Mouse (Mus musculus): ENCODE results near the gene Olfr311. TPM values are rescaled to one million over a fixed set of nuclear protein-coding genes. Genes with fewer than 3 reads are reported as not detected.
"Not testable (repeated sequence)": the region's sequence is repeated elsewhere in the genome, so short reads cannot be mapped to it uniquely, and the experiment has no call there.

Gene Olfr311
- not detected in 2 replicates for total RNA-seq (2017)

- ATAC-seq (replicated peaks in 1 of 2; ENCODE audit: insufficient read depth in 1 of 2, low FRiP score in 2 of 2, low TSS enrichment in 1 of 2, low read depth in 1 of 2, poor library complexity in 2 of 2, severe bottlenecking in 2 of 2), result not testable (repeated sequence)
Observed at GRCm38 (mm10) chr11:58838951-58839350, at the start of gene Olfr311. Olfr311 (plus strand) TSS chr11:58839251.

GRCm38 (mm10) chr11:58789532-58789931, 49.5 kb upstream of the Olfr311 start:
- no peak for ATAC-seq (replicated peaks in 1 of 2; ENCODE audit: insufficient read depth in 1 of 2, low FRiP score in 2 of 2, low TSS enrichment in 1 of 2, low read depth in 1 of 2, poor library complexity in 2 of 2, severe bottlenecking in 2 of 2)

- ATAC-seq (replicated peaks in 1 of 2; ENCODE audit: insufficient read depth in 1 of 2, low FRiP score in 2 of 2, low TSS enrichment in 1 of 2, low read depth in 1 of 2, poor library complexity in 2 of 2, severe bottlenecking in 2 of 2), result no peak
Observed at GRCm38 (mm10) chr11:58790053-58790452, 49.0 kb upstream of the Olfr311 start.

- ATAC-seq (replicated peaks in 1 of 2; ENCODE audit: insufficient read depth in 1 of 2, low FRiP score in 2 of 2, low TSS enrichment in 1 of 2, low read depth in 1 of 2, poor library complexity in 2 of 2, severe bottlenecking in 2 of 2), result no peak
Observed at GRCm38 (mm10) chr11:58790646-58791045, 48.4 kb upstream of the Olfr311 start.

- no peak for ATAC-seq (replicated peaks in 1 of 2; ENCODE audit: insufficient read depth in 1 of 2, low FRiP score in 2 of 2, low TSS enrichment in 1 of 2, low read depth in 1 of 2, poor library complexity in 2 of 2, severe bottlenecking in 2 of 2)
Observed at GRCm38 (mm10) chr11:58795856-58796255, 43.2 kb upstream of the Olfr311 start.

- no peak for ATAC-seq (replicated peaks in 1 of 2; ENCODE audit: insufficient read depth in 1 of 2, low FRiP score in 2 of 2, low TSS enrichment in 1 of 2, low read depth in 1 of 2, poor library complexity in 2 of 2, severe bottlenecking in 2 of 2)
Observed at GRCm38 (mm10) chr11:58796850-58797249, 42.2 kb upstream of the Olfr311 start.

- no peak for ATAC-seq (replicated peaks in 1 of 2; ENCODE audit: insufficient read depth in 1 of 2, low FRiP score in 2 of 2, low TSS enrichment in 1 of 2, low read depth in 1 of 2, poor library complexity in 2 of 2, severe bottlenecking in 2 of 2)
Observed at GRCm38 (mm10) chr11:58799747-58800146, 39.3 kb upstream of the Olfr311 start.

GRCm38 (mm10) chr11:58801558-58802228, 37.4 kb upstream of the Olfr311 start, which contains the start of gene Fam183b:
Fam183b (minus strand) TSS chr11:58801960.
- peak; percentile 48 to 53; a peak in 2 of 4 replicates for ATAC-seq (replicated peaks in 1 of 2; ENCODE audit: insufficient read depth in 1 of 2, low FRiP score in 2 of 2, low TSS enrichment in 1 of 2, low read depth in 1 of 2, poor library complexity in 2 of 2, severe bottlenecking in 2 of 2)

- ATAC-seq (replicated peaks in 1 of 2; ENCODE audit: insufficient read depth in 1 of 2, low FRiP score in 2 of 2, low TSS enrichment in 1 of 2, low read depth in 1 of 2, poor library complexity in 2 of 2, severe bottlenecking in 2 of 2), result no peak
Observed at GRCm38 (mm10) chr11:58803871-58804270, 35.2 kb upstream of the Olfr311 start.

- ATAC-seq (replicated peaks in 1 of 2; ENCODE audit: insufficient read depth in 1 of 2, low FRiP score in 2 of 2, low TSS enrichment in 1 of 2, low read depth in 1 of 2, poor library complexity in 2 of 2, severe bottlenecking in 2 of 2), result no peak
Observed at GRCm38 (mm10) chr11:58804393-58804792, 34.7 kb upstream of the Olfr311 start.

- ATAC-seq (replicated peaks in 1 of 2; ENCODE audit: insufficient read depth in 1 of 2, low FRiP score in 2 of 2, low TSS enrichment in 1 of 2, low read depth in 1 of 2, poor library complexity in 2 of 2, severe bottlenecking in 2 of 2), result no peak
Observed at GRCm38 (mm10) chr11:58812001-58812400, 27.1 kb upstream of the Olfr311 start.

GRCm38 (mm10) chr11:58814700-58815099, 24.4 kb upstream of the Olfr311 start, which contains the start of gene Olfr313:
Olfr313 (plus strand) TSS chr11:58815000.
- ATAC-seq (replicated peaks in 1 of 2; ENCODE audit: insufficient read depth in 1 of 2, low FRiP score in 2 of 2, low TSS enrichment in 1 of 2, low read depth in 1 of 2, poor library complexity in 2 of 2, severe bottlenecking in 2 of 2), result not testable (repeated sequence)

GRCm38 (mm10) chr11:58815676-58816075, 23.4 kb upstream of the Olfr311 start:
- ATAC-seq (replicated peaks in 1 of 2; ENCODE audit: insufficient read depth in 1 of 2, low FRiP score in 2 of 2, low TSS enrichment in 1 of 2, low read depth in 1 of 2, poor library complexity in 2 of 2, severe bottlenecking in 2 of 2), result no peak

- ATAC-seq (replicated peaks in 1 of 2; ENCODE audit: insufficient read depth in 1 of 2, low FRiP score in 2 of 2, low TSS enrichment in 1 of 2, low read depth in 1 of 2, poor library complexity in 2 of 2, severe bottlenecking in 2 of 2), result not testable (repeated sequence)
Observed at GRCm38 (mm10) chr11:58828937-58829336, 10.1 kb upstream of the Olfr311 start, which contains the start of gene Olfr312. Olfr312 (plus strand) TSS chr11:58829237.

GRCm38 (mm10) chr11:58829764-58830163, 9.3 kb upstream of the Olfr311 start:
- ATAC-seq (replicated peaks in 1 of 2; ENCODE audit: insufficient read depth in 1 of 2, low FRiP score in 2 of 2, low TSS enrichment in 1 of 2, low read depth in 1 of 2, poor library complexity in 2 of 2, severe bottlenecking in 2 of 2), result no peak

GRCm38 (mm10) chr11:58832541-58832940, 6.5 kb upstream of the Olfr311 start:
- not testable (repeated sequence) for ATAC-seq (replicated peaks in 1 of 2; ENCODE audit: insufficient read depth in 1 of 2, low FRiP score in 2 of 2, low TSS enrichment in 1 of 2, low read depth in 1 of 2, poor library complexity in 2 of 2, severe bottlenecking in 2 of 2)

- ATAC-seq (replicated peaks in 1 of 2; ENCODE audit: insufficient read depth in 1 of 2, low FRiP score in 2 of 2, low TSS enrichment in 1 of 2, low read depth in 1 of 2, poor library complexity in 2 of 2, severe bottlenecking in 2 of 2), result peak; percentile 98 to 99
Observed at GRCm38 (mm10) chr11:58846919-58847461, 7.9 kb downstream of the Olfr311 start, which contains the start of gene Gm12258. Gm12258 (plus strand) TSS chr11:58847158.

GRCm38 (mm10) chr11:58847636-58848035, 8.6 kb downstream of the Olfr311 start:
- peak in 1 of 2 experiments; percentile 29; a peak in 2 of 4 replicates for ATAC-seq (replicated peaks in 1 of 2; ENCODE audit: insufficient read depth in 1 of 2, low FRiP score in 2 of 2, low TSS enrichment in 1 of 2, low read depth in 1 of 2, poor library complexity in 2 of 2, severe bottlenecking in 2 of 2)
